Mouse (Mus musculus) lung, postnatal 25 days (tissue): ENCODE results near the gene Ccdc157.
"Not testable (repeated sequence)": the region's sequence is repeated elsewhere in the genome, so short reads cannot be mapped to it uniquely, and the experiment has no call there.

Source experiments
- DNase-seq: peaks from one replicate; pipeline ENCODE4 v3.0.0; 2022; ENCODE audit warnings: low spot score

Gene Ccdc157

GRCm38 (mm10) chr11:4127059-4127458, 33.0 kb downstream of the Ccdc157 start:
- no peak for DNase-seq

- DNase-seq, result peak; percentile 50
Observed at GRCm38 (mm10) chr11:4123922-4124321, 36.2 kb downstream of the Ccdc157 start.

- peak; percentile 50 for DNase-seq
Observed at GRCm38 (mm10) chr11:4122742-4123579, 37.1 kb downstream of the Ccdc157 start, which contains the start of gene Sec14l2. Sec14l2 (minus strand) TSS chr11:4123415.

- peak; percentile 52 for DNase-seq
Observed at GRCm38 (mm10) chr11:4122226-4122625, 37.9 kb downstream of the Ccdc157 start.

- DNase-seq, result no peak
Observed at GRCm38 (mm10) chr11:4121691-4122090, 38.4 kb downstream of the Ccdc157 start.

GRCm38 (mm10) chr11:4119635-4120034, 40.5 kb downstream of the Ccdc157 start:
- DNase-seq, result no peak

- peak; percentile 83 for DNase-seq
Observed at GRCm38 (mm10) chr11:4118081-4118921, 41.8 kb downstream of the Ccdc157 start.

GRCm38 (mm10) chr11:4117372-4118071, 42.6 kb downstream of the Ccdc157 start:
- DNase-seq, result no peak

GRCm38 (mm10) chr11:4116458-4117141, 43.5 kb downstream of the Ccdc157 start:
- no peak for DNase-seq

GRCm38 (mm10) chr11:4115407-4115806, 44.7 kb downstream of the Ccdc157 start:
- no peak for DNase-seq

GRCm38 (mm10) chr11:4114541-4114940, 45.6 kb downstream of the Ccdc157 start:
- not testable (repeated sequence) for DNase-seq

- DNase-seq, result no peak
Observed at GRCm38 (mm10) chr11:4113970-4114369, 46.1 kb downstream of the Ccdc157 start.

GRCm38 (mm10) chr11:4113496-4113895, 46.6 kb downstream of the Ccdc157 start:
- DNase-seq, result no peak

- no peak for DNase-seq
Observed at GRCm38 (mm10) chr11:4112861-4113260, 47.2 kb downstream of the Ccdc157 start.

- DNase-seq, result no peak
Observed at GRCm38 (mm10) chr11:4112033-4112432, 48.1 kb downstream of the Ccdc157 start.

GRCm38 (mm10) chr11:4108691-4109090, 51.4 kb downstream of the Ccdc157 start:
- no peak for DNase-seq

- not testable (repeated sequence) for DNase-seq
Observed at GRCm38 (mm10) chr11:4107901-4108300, 52.2 kb downstream of the Ccdc157 start.

- DNase-seq, result no peak
Observed at GRCm38 (mm10) chr11:4105444-4105843, 54.6 kb downstream of the Ccdc157 start.

- no peak for DNase-seq
Observed at GRCm38 (mm10) chr11:4104989-4105388, 55.1 kb downstream of the Ccdc157 start.

GRCm38 (mm10) chr11:4103522-4103921, 56.6 kb downstream of the Ccdc157 start:
- no peak for DNase-seq

GRCm38 (mm10) chr11:4101851-4102250, 58.2 kb downstream of the Ccdc157 start:
- DNase-seq, result no peak

- DNase-seq, result no peak
Observed at GRCm38 (mm10) chr11:4099447-4099846, 60.6 kb downstream of the Ccdc157 start.
